Mouse (Mus musculus) embryo, embryonic 11 days (tissue): ENCODE results near the gene Usp16.
"Not testable (repeated sequence)": the region's sequence is repeated elsewhere in the genome, so short reads cannot be mapped to it uniquely, and the experiment has no call there.

Source experiments
- DNase-seq: peaks from one replicate; pipeline ENCODE4 v3.0.0-alpha.2; 2015

Usp16 gene

GRCm38 (mm10) chr16:87488605-87489004 is 34.1 kb downstream of the Usp16 start:
- DNase-seq = no peak

- not testable (repeated sequence) for DNase-seq
These were observed 37.8 kb downstream of the Usp16 start for GRCm38 (mm10) chr16:87492191-87492792.

GRCm38 (mm10) chr16:87494955-87495655 is 40.6 kb downstream of the Usp16 start:
- DNase-seq = peak; percentile 45

- peak; percentile 99 for DNase-seq
These were observed 41.4 kb downstream of the Usp16 start, which contains the start of gene Cct8 for GRCm38 (mm10) chr16:87495716-87496447. TSS of gene Cct8 (minus strand) at chr16:87495873.

- no peak for DNase-seq
These were observed 42.2 kb downstream of the Usp16 start for GRCm38 (mm10) chr16:87496728-87497127.

- no peak for DNase-seq
These were observed 42.7 kb downstream of the Usp16 start for GRCm38 (mm10) chr16:87497171-87497570.

GRCm38 (mm10) chr16:87499556-87499955 is 45.1 kb downstream of the Usp16 start:
- no peak for DNase-seq

- peak; percentile 39 for DNase-seq
These were observed 47.0 kb downstream of the Usp16 start for GRCm38 (mm10) chr16:87501304-87502078.

- no peak for DNase-seq
These were observed 57.2 kb downstream of the Usp16 start for GRCm38 (mm10) chr16:87511706-87512105.

GRCm38 (mm10) chr16:87512331-87512730 is 57.8 kb downstream of the Usp16 start:
- no peak for DNase-seq

- DNase-seq = no peak
These were observed 69.7 kb downstream of the Usp16 start for GRCm38 (mm10) chr16:87524228-87524627.

- no peak for DNase-seq
These were observed 73.2 kb downstream of the Usp16 start for GRCm38 (mm10) chr16:87527553-87528249.

GRCm38 (mm10) chr16:87528755-87529154 is 74.3 kb downstream of the Usp16 start:
- no peak for DNase-seq
